Mouse (Mus musculus): ENCODE results near the gene Ermap. TPM values are rescaled to one million over a fixed set of nuclear protein-coding genes. Genes with fewer than 3 reads are reported as not detected.

The Ermap gene
- polyA plus RNA-seq, 1 experiment: 173 TPM

- no peaks in the 10 kb centered on the region for H3K4me1 ChIP-seq (ENCODE audit: control insufficient read depth, insufficient read depth, low read length)
- no peak overlapping the region for H3K27ac ChIP-seq (ENCODE audit: control insufficient read depth, insufficient read depth, low read depth, low read length, poor library complexity)
- no peak overlapping the region for H3K4me3 ChIP-seq (replicated peaks; ENCODE audit: control insufficient read depth, low read depth, low read length)
- 77% methylated on average over 4 of the region's 4 CpGs for WGBS
- TF ChIP-seq CTCF (IDR thresholded peaks at IDR 0.05; ENCODE audit: control insufficient read depth, insufficient read depth, low read length) (no peak), POLR2A (IDR thresholded peaks at IDR 0.05; ENCODE audit: borderline replicate concordance, control insufficient read depth, low read depth, low read length) (no peak)
Observed at GRCm38 (mm10) chr4:119162990-119163389, 26.8 kb downstream of the Ermap start.

GRCm38 (mm10) chr4:119161358-119161757 lies 28.5 kb downstream of the Ermap start:
- TF ChIP-seq CTCF (IDR thresholded peaks at IDR 0.05; ENCODE audit: control insufficient read depth, insufficient read depth, low read length): no peak
- no peak for TF ChIP-seq POLR2A (IDR thresholded peaks at IDR 0.05; ENCODE audit: borderline replicate concordance, control insufficient read depth, low read depth, low read length)
- 71% methylated on average over 3 of the region's 3 CpGs for WGBS
- Histone ChIP-seq H3K4me3 (replicated peaks; ENCODE audit: control insufficient read depth, low read depth, low read length) (no peak overlapping the region), H3K27ac (ENCODE audit: control insufficient read depth, insufficient read depth, low read depth, low read length, poor library complexity) (no peak overlapping the region), H3K4me1 (ENCODE audit: control insufficient read depth, insufficient read depth, low read length) (no peaks in the 10 kb centered on the region)

GRCm38 (mm10) chr4:119157891-119158290 lies 31.9 kb downstream of the Ermap start:
- TF ChIP-seq POLR2A (IDR thresholded peaks at IDR 0.05; ENCODE audit: borderline replicate concordance, control insufficient read depth, low read depth, low read length): no peak
- TF ChIP-seq CTCF (IDR thresholded peaks at IDR 0.05; ENCODE audit: control insufficient read depth, insufficient read depth, low read length): no peak
- H3K4me1 ChIP-seq (ENCODE audit: control insufficient read depth, insufficient read depth, low read length): no peaks in the 10 kb centered on the region
- no peak overlapping the region for H3K4me3 ChIP-seq (replicated peaks; ENCODE audit: control insufficient read depth, low read depth, low read length)
- 82% methylated on average over 5 of the region's 5 CpGs for WGBS
- H3K27ac ChIP-seq (ENCODE audit: control insufficient read depth, insufficient read depth, low read depth, low read length, poor library complexity): no peak overlapping the region

- TF ChIP-seq POLR2A (IDR thresholded peaks at IDR 0.05; ENCODE audit: borderline replicate concordance, control insufficient read depth, low read depth, low read length) (no peak), CTCF (IDR thresholded peaks at IDR 0.05; ENCODE audit: control insufficient read depth, insufficient read depth, low read length) (peak; percentile 40)
- Histone ChIP-seq H3K4me3 (replicated peaks; ENCODE audit: control insufficient read depth, low read depth, low read length) (no peak overlapping the region), H3K27ac (ENCODE audit: control insufficient read depth, insufficient read depth, low read depth, low read length, poor library complexity) (no peak overlapping the region), H3K4me1 (ENCODE audit: control insufficient read depth, insufficient read depth, low read length) (no peaks in the 10 kb centered on the region)
- 18% methylated on average over 2 of the region's 2 CpGs for WGBS
Observed at GRCm38 (mm10) chr4:119157186-119157585, 32.6 kb downstream of the Ermap start.

- no peaks in the 10 kb centered on the region for H3K4me1 ChIP-seq (ENCODE audit: control insufficient read depth, insufficient read depth, low read length)
- WGBS: 70% methylated on average over 11 of the region's 11 CpGs
- TF ChIP-seq CTCF (IDR thresholded peaks at IDR 0.05; ENCODE audit: control insufficient read depth, insufficient read depth, low read length): no peak
- TF ChIP-seq POLR2A (IDR thresholded peaks at IDR 0.05; ENCODE audit: borderline replicate concordance, control insufficient read depth, low read depth, low read length): no peak
- no peak overlapping the region for H3K27ac ChIP-seq (ENCODE audit: control insufficient read depth, insufficient read depth, low read depth, low read length, poor library complexity)
- no peak overlapping the region for H3K4me3 ChIP-seq (replicated peaks; ENCODE audit: control insufficient read depth, low read depth, low read length)
Observed at GRCm38 (mm10) chr4:119148741-119149140, 41.1 kb downstream of the Ermap start.

GRCm38 (mm10) chr4:119147347-119147746 lies 42.5 kb downstream of the Ermap start:
- 80% methylated on average over 5 of the region's 5 CpGs for WGBS
- Histone ChIP-seq H3K27ac (ENCODE audit: control insufficient read depth, insufficient read depth, low read depth, low read length, poor library complexity) (no peak overlapping the region), H3K4me1 (ENCODE audit: control insufficient read depth, insufficient read depth, low read length) (no peaks in the 10 kb centered on the region), H3K4me3 (replicated peaks; ENCODE audit: control insufficient read depth, low read depth, low read length) (no peak overlapping the region)
- no peak for TF ChIP-seq CTCF (IDR thresholded peaks at IDR 0.05; ENCODE audit: control insufficient read depth, insufficient read depth, low read length)

GRCm38 (mm10) chr4:119146816-119147215 lies 43.0 kb downstream of the Ermap start:
- TF ChIP-seq POLR2A (IDR thresholded peaks at IDR 0.05; ENCODE audit: borderline replicate concordance, control insufficient read depth, low read depth, low read length) (no peak), CTCF (IDR thresholded peaks at IDR 0.05; ENCODE audit: control insufficient read depth, insufficient read depth, low read length) (no peak)
- H3K27ac ChIP-seq (ENCODE audit: control insufficient read depth, insufficient read depth, low read depth, low read length, poor library complexity): no peak overlapping the region
- H3K4me3 ChIP-seq (replicated peaks; ENCODE audit: control insufficient read depth, low read depth, low read length): no peak overlapping the region
- H3K4me1 ChIP-seq (ENCODE audit: control insufficient read depth, insufficient read depth, low read length): no peaks in the 10 kb centered on the region
- WGBS: 88% methylated on average over 7 of the region's 7 CpGs

- WGBS: 59% methylated on average over 24 of the region's 24 CpGs
- Histone ChIP-seq H3K4me3 (replicated peaks; ENCODE audit: control insufficient read depth, low read depth, low read length) (no peak overlapping the region), H3K27ac (ENCODE audit: control insufficient read depth, insufficient read depth, low read depth, low read length, poor library complexity) (no peak overlapping the region)
Observed at GRCm38 (mm10) chr4:119142230-119142871, 47.5 kb downstream of the Ermap start.

GRCm38 (mm10) chr4:119141191-119141590 lies 48.6 kb downstream of the Ermap start:
- 78% methylated on average over 10 of the region's 10 CpGs for WGBS
- Histone ChIP-seq H3K4me3 (replicated peaks; ENCODE audit: control insufficient read depth, low read depth, low read length) (no peak overlapping the region), H3K27ac (ENCODE audit: control insufficient read depth, insufficient read depth, low read depth, low read length, poor library complexity) (no peak overlapping the region), H3K4me1 (ENCODE audit: control insufficient read depth, insufficient read depth, low read length) (peaks cover 1% of the 10 kb centered on the region; the same call in 1 of the 2 replicates)
- TF ChIP-seq CTCF (IDR thresholded peaks at IDR 0.05; ENCODE audit: control insufficient read depth, insufficient read depth, low read length) (no peak), POLR2A (IDR thresholded peaks at IDR 0.05; ENCODE audit: borderline replicate concordance, control insufficient read depth, low read depth, low read length) (no peak)

More at GRCm38 (mm10) chr4:119142230-119142871, 47.5 kb downstream of the Ermap start:
- TF ChIP-seq POLR2A (IDR thresholded peaks at IDR 0.05; ENCODE audit: borderline replicate concordance, control insufficient read depth, low read depth, low read length) (no peak), CTCF (IDR thresholded peaks at IDR 0.05; ENCODE audit: control insufficient read depth, insufficient read depth, low read length) (peak; percentile 52)
- peaks cover 1% of the 10 kb centered on the region; the same call in 1 of the 2 replicates for H3K4me1 ChIP-seq (ENCODE audit: control insufficient read depth, insufficient read depth, low read length)
